Mouse (Mus musculus) ES-Bruce4 (cell line): ENCODE results near the gene Cyb5r3. TPM values are rescaled to one million over a fixed set of nuclear protein-coding genes. Genes with fewer than 3 reads are reported as not detected.

Experiments
- H3K27ac ChIP-seq: 2 replicates; pipeline ENCODE4 v1.5.1; 2012; ENCODE audit warnings: low read length, inconsistent platforms; ENCODE audit not compliant: insufficient read depth
- H3K27me3 ChIP-seq: 2 replicates; pipeline ENCODE4 v1.6.1; 2012; ENCODE audit warnings: mild to moderate bottlenecking, low read length, inconsistent platforms; ENCODE audit not compliant: control insufficient read depth, poor library complexity, insufficient read depth, severe bottlenecking
- H3K36me3 ChIP-seq: 2 replicates; pipeline ENCODE4 v1.6.1; 2012; ENCODE audit warnings: inconsistent platforms, mild to moderate bottlenecking, low read length, moderate library complexity; ENCODE audit not compliant: control insufficient read depth, poor library complexity, insufficient read depth, severe bottlenecking
- H3K4me1 ChIP-seq: one replicate; pipeline ENCODE4 v1.8.1; 2011; ENCODE audit warnings: low read length; ENCODE audit not compliant: control insufficient read depth, insufficient read depth
- H3K4me3 ChIP-seq: 2 replicates; pipeline ENCODE4 v1.5.1; 2011; ENCODE audit warnings: low read depth, mild to moderate bottlenecking, low read length
- H3K9ac ChIP-seq: 2 replicates; pipeline ENCODE4 v1.6.1; 2012; ENCODE audit warnings: low read depth, mild to moderate bottlenecking, inconsistent platforms; ENCODE audit not compliant: poor library complexity, severe bottlenecking
- H3K9me3 ChIP-seq: replicated peaks from 2 replicates; pipeline ENCODE4 v1.6.1; 2012; ENCODE audit warnings: mild to moderate bottlenecking, low read length, inconsistent platforms; ENCODE audit not compliant: control insufficient read depth, poor library complexity, insufficient read depth, severe bottlenecking
- CTCF ChIP-seq: IDR thresholded peaks from one replicate; pipeline ENCODE4 v1.8.1; 2011; ENCODE audit warnings: low read depth, low read length
- EP300 ChIP-seq: IDR thresholded peaks from 2 replicates; pipeline ENCODE4 v1.6.1; 2011; ENCODE audit warnings: low read depth, low read length; ENCODE audit not compliant: insufficient read depth
- POLR2A ChIP-seq: IDR thresholded peaks from one replicate; pipeline ENCODE4 v1.8.1; 2011; ENCODE audit warnings: low read length; ENCODE audit not compliant: insufficient read depth
- polyA plus RNA-seq: library from polyadenylated mRNA; stranded (reverse); fragments of >200 nt; gene quantifications from 2 replicates; pipeline ENCODE4 v1.2.4, GENCODE M21; 2011; ENCODE audit warnings: low read depth; ENCODE audit not compliant: missing spikeins, insufficient read depth, insufficient read length

The Cyb5r3 gene
- polyA plus RNA-seq, 1 experiment: 188 TPM

GRCm38 (mm10) chr15:83169772-83170722 lies 2.3 kb downstream of the Cyb5r3 start:
- Histone ChIP-seq H3K36me3 (no peaks in the 10 kb centered on the region), H3K9me3 (no peaks in the 10 kb centered on the region), H3K27ac (no peak overlapping the region), H3K27me3 (no peaks in the 10 kb centered on the region), H3K4me3 (no peak overlapping the region), H3K4me1 (peaks cover 7% of the 10 kb centered on the region), H3K9ac (no peak overlapping the region)
- TF ChIP-seq EP300 (no peak), POLR2A (no peak), CTCF (no peak)

GRCm38 (mm10) chr15:83168875-83169771 lies 3.3 kb downstream of the Cyb5r3 start:
- TF ChIP-seq POLR2A (no peak), EP300 (no peak), CTCF (no peak)
- no peaks in the 10 kb centered on the region for H3K36me3 ChIP-seq

GRCm38 (mm10) chr15:83168311-83168710 lies 4.1 kb downstream of the Cyb5r3 start:
- H3K4me3 ChIP-seq: no peak overlapping the region

More at GRCm38 (mm10) chr15:83168875-83169771, 3.3 kb downstream of the Cyb5r3 start:
- Histone ChIP-seq H3K27ac (no peak overlapping the region), H3K9ac (no peak overlapping the region), H3K4me3 (no peak overlapping the region), H3K9me3 (no peaks in the 10 kb centered on the region), H3K27me3 (no peaks in the 10 kb centered on the region), H3K4me1 (peaks cover 7% of the 10 kb centered on the region)

GRCm38 (mm10) chr15:83167550-83168065 lies 4.8 kb downstream of the Cyb5r3 start:
- Histone ChIP-seq H3K9me3 (no peaks in the 10 kb centered on the region), H3K27me3 (no peaks in the 10 kb centered on the region), H3K4me1 (peaks cover 7% of the 10 kb centered on the region), H3K36me3 (no peaks in the 10 kb centered on the region), H3K27ac (peak overlapping the region; percentile 30; the same call in 1 of the 2 replicates), H3K4me3 (no peak overlapping the region), H3K9ac (no peak overlapping the region)
- no peak for TF ChIP-seq POLR2A
- no peak for TF ChIP-seq CTCF
- TF ChIP-seq EP300: no peak

More at GRCm38 (mm10) chr15:83168311-83168710, 4.1 kb downstream of the Cyb5r3 start:
- H3K9me3 ChIP-seq: no peaks in the 10 kb centered on the region
- no peak overlapping the region for H3K9ac ChIP-seq
- no peak for TF ChIP-seq CTCF
- TF ChIP-seq EP300: no peak
- no peak for TF ChIP-seq POLR2A
- no peaks in the 10 kb centered on the region for H3K36me3 ChIP-seq
- H3K4me1 ChIP-seq: peaks cover 7% of the 10 kb centered on the region
- no peak overlapping the region for H3K27ac ChIP-seq
- no peaks in the 10 kb centered on the region for H3K27me3 ChIP-seq

- peaks cover 7% of the 10 kb centered on the region for H3K4me1 ChIP-seq
- H3K9ac ChIP-seq: no peak overlapping the region
- no peak overlapping the region for H3K27ac ChIP-seq
- no peaks in the 10 kb centered on the region for H3K9me3 ChIP-seq
- H3K4me3 ChIP-seq: no peak overlapping the region
- peaks cover 1% of the 10 kb centered on the region; the same call in 1 of the 2 replicates for H3K36me3 ChIP-seq
- TF ChIP-seq POLR2A (no peak), EP300 (no peak), CTCF (no peak)
- no peaks in the 10 kb centered on the region for H3K27me3 ChIP-seq
Measured at GRCm38 (mm10) chr15:83167126-83167525, 5.3 kb downstream of the Cyb5r3 start.
